8 mouse cellular contexts compared by ENCODE assay signal in genomic region chr7:49158641-49159381, GRCm38 (mm10).
A peak's percentile ranks its signal among the peaks of the same experiment; 100 is the strongest.
DNase-seq lines count a peak whose midpoint lies in the region; ATAC-seq and TF ChIP-seq lines count a peak whose summit lies in the region.

No protein-coding gene starts in this region.

- peaks cover 49% of the 10 kb centered on the region for H3K4me1 ChIP-seq in hindbrain, embryonic 15.5 days (replicated peaks)
- H3K4me1 ChIP-seq in hindbrain, embryonic 12.5 days = peaks cover 29% of the 10 kb centered on the region
- peaks cover 29% of the 10 kb centered on the region for H3K4me1 ChIP-seq in hindbrain, postnatal 0 days (ENCODE audit: insufficient read depth, low read length)

- WGBS in hindbrain, embryonic 15.5 days = 54% methylated on average over 12 of the region's 12 CpGs
- 73% methylated on average over 12 of the region's 12 CpGs for WGBS in hindbrain, embryonic 12.5 days
- WGBS in hindbrain, postnatal 0 days = 49% methylated on average over 12 of the region's 12 CpGs

- intact Hi-C loops in left cerebral cortex, postnatal 14 days (cut with DNase I) = no loop called here
- intact Hi-C loops in gastrocnemius, postnatal 36 days (cut with DNase I) = no loop called here

- no peaks in the 10 kb centered on the region for H3K36me3 ChIP-seq in hindbrain, embryonic 15.5 days
- H3K36me3 ChIP-seq in hindbrain, embryonic 12.5 days = 0 out of 2 replicates have a peak, but pooled peaks cover 10% of the 10 kb centered on the region
- no peaks in the 10 kb centered on the region for H3K36me3 ChIP-seq in hindbrain, postnatal 0 days (ENCODE audit: insufficient read depth, low read length)

- 0 out of 2 replicates have a peak, but pooled peaks have one; percentile 19 for ATAC-seq in hindbrain, embryonic 15.5 days (ENCODE audit: low FRiP score, low read depth)
- no peak for ATAC-seq in hindbrain, embryonic 12.5 days (ENCODE audit: low FRiP score)
- peak; percentile 61; the same call in 1 of the 2 replicates for ATAC-seq in hindbrain, postnatal 0 days

- peak; percentile 20 for DNase-seq in adrenal gland, postnatal 25 days
- peak; percentile 47 to 61 for DNase-seq in cerebellum, postnatal 36 days
- peak; percentile 44 for DNase-seq in hindbrain, postnatal 0 days (ENCODE audit: low spot score)
- no peak for DNase-seq in right cerebral cortex, adult 18-20 months
- no peak for DNase-seq in left cerebral cortex, postnatal 14 days (ENCODE audit: low spot score in 2 of 2)
- no peak for DNase-seq in gastrocnemius, postnatal 36 days

- no peaks in the 10 kb centered on the region for H3K27me3 ChIP-seq in hindbrain, embryonic 15.5 days
- no peaks in the 10 kb centered on the region for H3K27me3 ChIP-seq in hindbrain, embryonic 12.5 days
- H3K27me3 ChIP-seq in hindbrain, postnatal 0 days (ENCODE audit: insufficient read depth, low read length) = no peaks in the 10 kb centered on the region

- no peak overlapping the region for H3K9ac ChIP-seq in hindbrain, embryonic 15.5 days
- H3K9ac ChIP-seq in hindbrain, embryonic 12.5 days = no peak overlapping the region
- no peak overlapping the region for H3K9ac ChIP-seq in hindbrain, postnatal 0 days (replicated peaks; ENCODE audit: low read length)

- H3K27ac ChIP-seq in hindbrain, embryonic 15.5 days (replicated peaks) = no peak overlapping the region
- no peak overlapping the region for H3K27ac ChIP-seq in hindbrain, embryonic 12.5 days
- H3K27ac ChIP-seq in hindbrain, postnatal 0 days = no peak overlapping the region

- no peak overlapping the region for H3K4me2 ChIP-seq in hindbrain, embryonic 15.5 days
- H3K4me2 ChIP-seq in hindbrain, embryonic 12.5 days (replicated peaks) = no peak overlapping the region
- no peak overlapping the region for H3K4me2 ChIP-seq in hindbrain, postnatal 0 days (ENCODE audit: low read depth, low read length)

- TF ChIP-seq CTCF in hindbrain, postnatal 0 days (IDR thresholded peaks at IDR 0.05; ENCODE audit: low read depth) = no peak

- no peak overlapping the region for H3K4me3 ChIP-seq in hindbrain, embryonic 15.5 days
- H3K4me3 ChIP-seq in hindbrain, embryonic 12.5 days = no peak overlapping the region
- no peak overlapping the region for H3K4me3 ChIP-seq in hindbrain, postnatal 0 days (ENCODE audit: low read length)

- peaks cover 4% of the 10 kb centered on the region; the same call in 1 of the 2 replicates for H3K9me3 ChIP-seq in hindbrain, embryonic 15.5 days
- H3K9me3 ChIP-seq in hindbrain, embryonic 12.5 days (replicated peaks) = peaks cover 12% of the 10 kb centered on the region
- H3K9me3 ChIP-seq in hindbrain, postnatal 0 days (ENCODE audit: low read length) = 0 out of 2 replicates have a peak, but pooled peaks cover 6% of the 10 kb centered on the region

Comparison
In these comparisons a context has a peak if more than half of its experiments do, and no peak if none do; other contexts are left out.
1. DNase-seq: peak in adrenal gland, postnatal 25 days (single experiment), cerebellum, postnatal 36 days (2 of 2) and hindbrain, postnatal 0 days (single experiment); none in right cerebral cortex, adult 18-20 months (single experiment), left cerebral cortex, postnatal 14 days (0 of 2) and gastrocnemius, postnatal 36 days (0 of 2).